Mouse (Mus musculus) kidney, embryonic 16.5 days (tissue): ENCODE measurements around the gene Krt27. TPM values are rescaled to one million over a fixed set of nuclear protein-coding genes. Genes with fewer than 3 reads are reported as not detected.

Experiments used
- ATAC-seq: fragments of 200-750 bp; cut with Nextera tagmentation; 2 replicates; pipeline ENCODE4 v1.8.0; 2017; ENCODE audit warnings: moderate TSS enrichment; ENCODE audit not compliant: low FRiP score, low TSS enrichment
- H3K27ac ChIP-seq: fragments of 300-500 bp; sonication (generic); 2 replicates; pipeline ENCODE4 v1.5.1; 2014; ENCODE audit warnings: low read length
- H3K27me3 ChIP-seq: fragments of 300-500 bp; sonication (generic); 2 replicates; pipeline ENCODE4 v1.6.1; 2014; ENCODE audit warnings: low read length, control low read depth, mixed read lengths; ENCODE audit not compliant: insufficient read depth
- H3K36me3 ChIP-seq: fragments of 300-500 bp; sonication (generic); 2 replicates; pipeline ENCODE4 v1.6.1; 2014; ENCODE audit warnings: low read length, control low read depth, mixed read lengths; ENCODE audit not compliant: insufficient read depth
- H3K4me1 ChIP-seq: fragments of 300-500 bp; sonication (generic); 2 replicates; pipeline ENCODE4 v1.6.1; 2014; ENCODE audit warnings: low read length, control low read depth, mixed read lengths; ENCODE audit not compliant: insufficient read depth
- H3K4me2 ChIP-seq: fragments of 300-500 bp; sonication (generic); replicated peaks from 2 replicates; pipeline ENCODE4 v1.6.1; 2014; ENCODE audit warnings: low read depth, low read length
- H3K4me3 ChIP-seq: fragments of 300-500 bp; sonication (generic); 2 replicates; pipeline ENCODE4 v1.5.1; 2014; ENCODE audit warnings: mild to moderate bottlenecking, low read length
- H3K9ac ChIP-seq: fragments of 300-500 bp; sonication (generic); replicated peaks from 2 replicates; pipeline ENCODE4 v1.6.1; 2014; ENCODE audit warnings: low read length
- H3K9me3 ChIP-seq: fragments of 300-500 bp; sonication (generic); 2 replicates; pipeline ENCODE4 v1.6.1; 2016; ENCODE audit warnings: low read length, control low read depth
- WGBS: fragments of 180-500 bp; shearing (Covaris S2); extraction: QIAGEN DNeasy Blood & Tissue Kit; methylation state at CpG from one replicate; pipeline ENCODE4 v1.1.7; 2014; 5-methylcytosine and 5-hydroxymethylcytosine counted together
- polyA plus RNA-seq: library from polyadenylated mRNA; unstranded; fragments of >200 nt; fragmentation: Nextera tagmentation; extraction: Ambion mirVana; gene quantifications from 2 replicates; pipeline ENCODE4 v1.2.1, GENCODE M21; 2015

Krt27 gene
- not detected in 2 replicates for polyA plus RNA-seq

- 77% methylated on average over 12 of the region's 12 CpGs for WGBS
- H3K4me2 ChIP-seq: no peak within 1 kb of the TSS
Measured at GRCm38 (mm10) chr11:99351004-99351403, at the start of gene Krt27. Gene Krt27, minus strand, starts transcription at chr11:99351104.

GRCm38 (mm10) chr11:99399956-99400549, 49.1 kb upstream of the Krt27 start:
- no peak overlapping the region for H3K9ac ChIP-seq
- no peaks in the 10 kb centered on the region for H3K9me3 ChIP-seq
- no peak overlapping the region for H3K4me3 ChIP-seq
- H3K36me3 ChIP-seq: no peaks in the 10 kb centered on the region
- no peaks in the 10 kb centered on the region for H3K4me1 ChIP-seq
- H3K4me2 ChIP-seq: no peak overlapping the region
- no peaks in the 10 kb centered on the region for H3K27me3 ChIP-seq
- ATAC-seq: no peak
- no peak overlapping the region for H3K27ac ChIP-seq
- 83% methylated on average over 13 of the region's 13 CpGs for WGBS

More at GRCm38 (mm10) chr11:99351004-99351403, at the start of gene Krt27:
- Histone ChIP-seq H3K36me3 (no peaks in the 10 kb centered on the region), H3K27ac (no peak within 1 kb of the TSS), H3K9ac (no peak within 1 kb of the TSS), H3K27me3 (no peaks in the 10 kb centered on the region), H3K4me1 (no peaks in the 10 kb centered on the region), H3K4me3 (no peak within 1 kb of the TSS), H3K9me3 (no peaks in the 10 kb centered on the region)
- no peak for ATAC-seq

GRCm38 (mm10) chr11:99398832-99399231, 47.9 kb upstream of the Krt27 start:
- Histone ChIP-seq H3K27me3 (no peaks in the 10 kb centered on the region), H3K4me1 (no peaks in the 10 kb centered on the region), H3K36me3 (no peaks in the 10 kb centered on the region), H3K27ac (no peak overlapping the region), H3K4me3 (no peak overlapping the region), H3K9me3 (no peaks in the 10 kb centered on the region), H3K4me2 (no peak overlapping the region), H3K9ac (no peak overlapping the region)
- 56% methylated on average over 8 of the region's 8 CpGs for whole genome bisulfite sequencing
- no peak for ATAC-seq

- H3K4me2 ChIP-seq: no peak overlapping the region
- no peak overlapping the region for H3K9ac ChIP-seq
- no peak for ATAC-seq
- H3K9me3 ChIP-seq: no peaks in the 10 kb centered on the region
- WGBS: 66% methylated on average over 3 of the region's 3 CpGs
- no peaks in the 10 kb centered on the region for H3K4me1 ChIP-seq
- no peaks in the 10 kb centered on the region for H3K36me3 ChIP-seq
- H3K27ac ChIP-seq: no peak overlapping the region
- no peaks in the 10 kb centered on the region for H3K27me3 ChIP-seq
- no peak overlapping the region for H3K4me3 ChIP-seq
Measured at GRCm38 (mm10) chr11:99398084-99398483, 47.2 kb upstream of the Krt27 start.

GRCm38 (mm10) chr11:99396661-99397060, 45.8 kb upstream of the Krt27 start:
- no peak for ATAC-seq
- no peaks in the 10 kb centered on the region for H3K27me3 ChIP-seq
- H3K9ac ChIP-seq: no peak overlapping the region
- H3K4me3 ChIP-seq: no peak overlapping the region
- WGBS: 89% methylated on average over 2 of the region's 2 CpGs
- H3K4me2 ChIP-seq: no peak overlapping the region
- H3K27ac ChIP-seq: no peak overlapping the region
- H3K9me3 ChIP-seq: no peaks in the 10 kb centered on the region
- H3K4me1 ChIP-seq: no peaks in the 10 kb centered on the region
- H3K36me3 ChIP-seq: no peaks in the 10 kb centered on the region

- Histone ChIP-seq H3K9ac (no peak overlapping the region), H3K27ac (no peak overlapping the region), H3K9me3 (no peaks in the 10 kb centered on the region), H3K4me1 (no peaks in the 10 kb centered on the region), H3K27me3 (no peaks in the 10 kb centered on the region), H3K4me2 (no peak overlapping the region), H3K36me3 (no peaks in the 10 kb centered on the region), H3K4me3 (no peak overlapping the region)
- no peak for ATAC-seq
- WGBS: 38% methylated on average over 3 of the region's 3 CpGs
Measured at GRCm38 (mm10) chr11:99396034-99396433, 45.1 kb upstream of the Krt27 start.

GRCm38 (mm10) chr11:99392492-99392891, 41.6 kb upstream of the Krt27 start:
- 85% methylated on average over 10 of the region's 10 CpGs for WGBS
- no peak overlapping the region for H3K27ac ChIP-seq

GRCm38 (mm10) chr11:99391375-99391774, 40.5 kb upstream of the Krt27 start:
- no peaks in the 10 kb centered on the region for H3K9me3 ChIP-seq
- H3K27me3 ChIP-seq: no peaks in the 10 kb centered on the region
- no peak overlapping the region for H3K4me2 ChIP-seq
- H3K27ac ChIP-seq: no peak overlapping the region
- 82% methylated on average over 6 of the region's 6 CpGs for WGBS
- H3K9ac ChIP-seq: no peak overlapping the region
- no peaks in the 10 kb centered on the region for H3K36me3 ChIP-seq
- no peaks in the 10 kb centered on the region; the same call in 1 of the 2 replicates for H3K4me1 ChIP-seq
- no peak overlapping the region for H3K4me3 ChIP-seq
- ATAC-seq: no peak

More at GRCm38 (mm10) chr11:99392492-99392891, 41.6 kb upstream of the Krt27 start:
- Histone ChIP-seq H3K4me2 (no peak overlapping the region), H3K27me3 (no peaks in the 10 kb centered on the region), H3K9me3 (no peaks in the 10 kb centered on the region), H3K36me3 (no peaks in the 10 kb centered on the region), H3K4me1 (no peaks in the 10 kb centered on the region), H3K9ac (no peak overlapping the region), H3K4me3 (no peak overlapping the region)
- no peak for ATAC-seq

- ATAC-seq: no peak
- 70% methylated on average over 7 of the region's 7 CpGs for WGBS
- H3K9ac ChIP-seq: no peak overlapping the region
- H3K36me3 ChIP-seq: no peaks in the 10 kb centered on the region
- no peak overlapping the region for H3K4me2 ChIP-seq
- H3K27ac ChIP-seq: no peak overlapping the region
- no peak overlapping the region for H3K4me3 ChIP-seq
- no peaks in the 10 kb centered on the region for H3K27me3 ChIP-seq
- no peaks in the 10 kb centered on the region for H3K9me3 ChIP-seq
- no peaks in the 10 kb centered on the region; the same call in 1 of the 2 replicates for H3K4me1 ChIP-seq
Measured at GRCm38 (mm10) chr11:99390866-99391265, 40.0 kb upstream of the Krt27 start.

- no peak within 1 kb of the TSS for H3K4me3 ChIP-seq
- no peaks in the 10 kb centered on the region for H3K27me3 ChIP-seq
- ATAC-seq: no peak
- H3K4me1 ChIP-seq: no peaks in the 10 kb centered on the region; the same call in 1 of the 2 replicates
- no peaks in the 10 kb centered on the region for H3K9me3 ChIP-seq
- 88% methylated on average over 4 of the region's 4 CpGs for WGBS
- no peak within 1 kb of the TSS for H3K27ac ChIP-seq
- no peak within 1 kb of the TSS for H3K9ac ChIP-seq
- H3K4me2 ChIP-seq: no peak within 1 kb of the TSS
- no peaks in the 10 kb centered on the region for H3K36me3 ChIP-seq
Measured at GRCm38 (mm10) chr11:99389264-99389663, 38.4 kb upstream of the Krt27 start, which contains the start of gene Krt10. Gene Krt10, minus strand, starts transcription at chr11:99389364.
